Mouse (Mus musculus): ENCODE results near the gene Fndc3b. TPM values are rescaled to one million over a fixed set of nuclear protein-coding genes. Genes with fewer than 3 reads are reported as not detected.

The Fndc3b gene
- polyA plus RNA-seq, 1 experiment = 14.2 TPM

DNA sequence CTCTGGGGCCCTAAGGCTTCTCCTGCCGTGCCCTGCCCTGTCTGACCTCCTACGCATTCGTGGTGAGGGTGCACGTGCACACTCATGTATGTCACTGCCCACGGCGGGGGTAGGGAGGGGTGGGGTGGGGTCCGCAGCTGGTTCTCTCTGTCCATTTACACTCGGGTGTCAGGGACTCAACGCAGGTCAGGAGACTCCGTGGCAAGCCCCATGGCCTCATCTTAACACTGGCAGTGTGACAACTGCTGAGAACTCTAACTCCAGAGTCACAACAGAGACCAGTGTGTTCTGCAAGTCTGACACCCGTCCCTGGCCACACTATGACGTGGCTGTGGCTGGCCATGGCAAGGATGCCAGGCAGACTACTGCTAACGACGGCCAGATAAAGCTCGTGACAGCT lies 248.2 kb downstream of the Fndc3b start:
- WGBS = 75% methylated on average over 15 of the region's 15 CpGs
- Histone ChIP-seq H3K4me1 (ENCODE audit: control insufficient read depth, insufficient read depth, low read length) (no peaks in the 10 kb centered on the region), H3K4me3 (ENCODE audit: insufficient read depth, low read depth, low read length) (no peak overlapping the region), H3K27me3 (replicated peaks; ENCODE audit: control insufficient read depth, insufficient read depth, low read length) (no peaks in the 10 kb centered on the region), H3K36me3 (ENCODE audit: control insufficient read depth, insufficient read depth, low read length) (no peaks in the 10 kb centered on the region; the same call in none of the 2 replicates), H3K27ac (ENCODE audit: insufficient read depth, low read depth, low read length) (no peak overlapping the region)
- no peak for DNase-seq
- TF ChIP-seq POLR2A (IDR thresholded peaks at IDR 0.05; ENCODE audit: low read depth, low read length) (no peak), CTCF (conservative IDR thresholded peaks at IDR 0.05; ENCODE audit: insufficient read depth, insufficient read length, low read depth, low read length) (no peak)

DNA sequence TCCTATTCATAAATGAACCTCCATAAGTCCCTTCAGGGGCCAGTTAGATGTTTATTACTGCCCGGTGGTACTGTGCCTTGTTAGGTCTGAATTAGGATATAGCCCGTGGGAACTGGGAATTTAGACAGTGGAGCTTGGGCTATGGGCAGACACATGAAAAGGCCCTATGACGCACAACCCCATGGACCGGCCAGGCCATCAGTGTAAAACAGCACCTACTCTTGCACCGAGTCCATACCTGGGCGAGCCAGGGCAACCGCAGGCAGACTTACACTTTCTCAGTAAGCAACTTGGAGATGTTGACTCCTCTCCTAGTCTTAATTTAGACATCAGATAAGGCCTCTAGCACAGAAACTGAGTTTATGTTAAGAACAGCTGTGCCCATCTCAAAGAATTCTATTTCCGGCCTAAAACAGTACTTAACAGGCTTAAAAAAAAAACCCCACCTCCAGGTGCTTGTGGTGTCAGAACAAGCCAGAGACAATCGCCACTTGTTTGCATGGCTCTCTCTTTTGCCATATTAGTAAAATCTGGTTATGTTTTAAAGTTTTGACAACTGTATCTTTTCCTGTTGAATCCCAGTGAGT lies 248.7 kb downstream of the Fndc3b start:
- no peak for DNase-seq
- Histone ChIP-seq H3K36me3 (ENCODE audit: control insufficient read depth, insufficient read depth, low read length) (no peaks in the 10 kb centered on the region; the same call in none of the 2 replicates), H3K27ac (ENCODE audit: insufficient read depth, low read depth, low read length) (no peak overlapping the region), H3K27me3 (replicated peaks; ENCODE audit: control insufficient read depth, insufficient read depth, low read length) (no peaks in the 10 kb centered on the region), H3K4me3 (ENCODE audit: insufficient read depth, low read depth, low read length) (no peak overlapping the region), H3K4me1 (ENCODE audit: control insufficient read depth, insufficient read depth, low read length) (no peaks in the 10 kb centered on the region)
- TF ChIP-seq POLR2A (IDR thresholded peaks at IDR 0.05; ENCODE audit: low read depth, low read length) (no peak), CTCF (conservative IDR thresholded peaks at IDR 0.05; ENCODE audit: insufficient read depth, insufficient read length, low read depth, low read length) (no peak)
- 93% methylated on average over 9 of the region's 9 CpGs for WGBS

DNA sequence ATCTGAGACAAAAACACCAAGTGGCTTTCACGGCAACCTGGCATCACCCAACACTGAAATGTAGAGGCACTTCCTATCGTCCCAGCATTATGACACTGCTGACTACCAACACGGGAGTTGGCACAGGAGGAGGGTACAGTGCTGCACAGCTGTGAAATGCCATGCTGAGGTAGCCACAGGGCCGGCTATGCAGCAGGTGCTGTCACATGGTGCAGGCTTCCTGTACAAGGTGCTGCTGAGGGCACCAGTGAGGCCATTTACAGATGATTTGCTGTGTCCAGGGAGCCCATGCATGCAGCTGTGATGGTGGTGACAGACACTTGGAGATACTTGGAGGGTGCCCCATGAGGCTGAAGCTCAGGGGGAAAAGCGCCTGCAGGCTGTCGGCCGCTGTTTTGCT lies 249.2 kb downstream of the Fndc3b start:
- H3K27me3 ChIP-seq (replicated peaks; ENCODE audit: control insufficient read depth, insufficient read depth, low read length) = no peaks in the 10 kb centered on the region
- no peak for DNase-seq
- no peak overlapping the region for H3K27ac ChIP-seq (ENCODE audit: insufficient read depth, low read depth, low read length)
- TF ChIP-seq CTCF (conservative IDR thresholded peaks at IDR 0.05; ENCODE audit: insufficient read depth, insufficient read length, low read depth, low read length) (no peak), POLR2A (IDR thresholded peaks at IDR 0.05; ENCODE audit: low read depth, low read length) (no peak)
- no peaks in the 10 kb centered on the region for H3K4me1 ChIP-seq (ENCODE audit: control insufficient read depth, insufficient read depth, low read length)
- H3K36me3 ChIP-seq (ENCODE audit: control insufficient read depth, insufficient read depth, low read length) = no peaks in the 10 kb centered on the region; the same call in none of the 2 replicates
- no peak overlapping the region for H3K4me3 ChIP-seq (ENCODE audit: insufficient read depth, low read depth, low read length)
- 86% methylated on average over 7 of the region's 7 CpGs for WGBS

DNA sequence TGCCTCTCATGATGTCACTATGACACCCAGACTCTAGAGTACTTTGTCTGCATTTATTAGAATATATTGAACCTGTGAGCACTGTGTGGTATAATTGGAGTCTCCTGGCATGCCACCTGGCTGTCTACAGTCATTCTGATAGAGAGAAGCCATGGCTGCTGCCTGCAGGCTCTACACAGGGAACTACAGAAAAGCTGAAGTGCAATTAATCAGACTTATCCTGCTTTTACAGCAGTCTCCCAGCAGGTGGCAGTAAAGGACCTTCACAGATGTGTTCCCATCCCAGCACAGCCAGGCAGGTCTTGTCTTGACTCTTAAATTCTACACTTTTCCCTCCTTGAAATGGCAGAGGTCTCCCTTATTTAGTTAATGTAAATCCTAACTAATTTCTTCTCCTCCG lies 250.1 kb downstream of the Fndc3b start:
- Histone ChIP-seq H3K27ac (ENCODE audit: insufficient read depth, low read depth, low read length) (no peak overlapping the region), H3K36me3 (ENCODE audit: control insufficient read depth, insufficient read depth, low read length) (no peaks in the 10 kb centered on the region; the same call in none of the 2 replicates), H3K4me3 (ENCODE audit: insufficient read depth, low read depth, low read length) (no peak overlapping the region), H3K27me3 (replicated peaks; ENCODE audit: control insufficient read depth, insufficient read depth, low read length) (no peaks in the 10 kb centered on the region), H3K4me1 (ENCODE audit: control insufficient read depth, insufficient read depth, low read length) (no peaks in the 10 kb centered on the region)
- TF ChIP-seq CTCF (conservative IDR thresholded peaks at IDR 0.05; ENCODE audit: insufficient read depth, insufficient read length, low read depth, low read length) = peak; percentile 83
- TF ChIP-seq POLR2A (IDR thresholded peaks at IDR 0.05; ENCODE audit: low read depth, low read length) = no peak
- WGBS = 30% methylated on average over 1 of the region's 1 CpGs
- peak; percentile 82 for DNase-seq

DNA sequence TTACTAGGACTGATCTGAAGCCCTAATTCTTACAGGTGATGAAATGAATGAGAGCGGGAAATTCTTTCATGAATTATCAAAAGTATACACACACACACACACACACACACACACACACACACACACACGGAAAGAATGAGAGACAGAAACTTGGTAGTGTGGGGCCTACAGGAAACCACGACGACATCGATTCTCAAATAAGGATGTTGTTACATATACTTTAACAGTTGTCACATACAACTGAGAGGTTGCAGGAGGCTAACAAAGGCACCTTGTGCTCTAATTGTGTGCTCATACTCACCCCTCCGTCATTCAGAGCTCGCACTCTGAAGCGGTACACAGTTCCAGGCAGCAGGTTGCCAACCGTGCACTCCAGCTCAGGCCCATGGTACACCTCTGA lies 252.7 kb downstream of the Fndc3b start:
- DNase-seq = no peak
- WGBS = 84% methylated on average over 9 of the region's 9 CpGs

DNA sequence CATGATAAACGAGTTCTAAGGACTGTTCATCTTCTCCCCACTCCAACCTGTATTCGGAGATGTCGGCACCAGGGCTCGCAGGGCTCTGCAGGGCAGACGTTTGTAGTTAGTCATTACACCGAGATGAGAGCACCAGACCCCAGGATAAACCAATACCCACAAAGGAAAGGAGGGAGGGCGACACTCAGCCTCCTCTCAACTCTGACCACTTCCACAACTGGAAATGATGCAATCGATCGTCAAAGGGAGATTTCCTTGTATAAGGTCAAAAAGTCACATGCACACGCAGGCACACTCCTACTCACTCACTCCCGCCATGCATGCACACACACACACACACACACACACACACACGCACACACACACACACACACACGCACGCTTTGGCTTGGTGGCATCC lies 254.6 kb downstream of the Fndc3b start:
- Histone ChIP-seq H3K36me3 (ENCODE audit: control insufficient read depth, insufficient read depth, low read length) (no peaks in the 10 kb centered on the region; the same call in none of the 2 replicates), H3K4me1 (ENCODE audit: control insufficient read depth, insufficient read depth, low read length) (no peaks in the 10 kb centered on the region), H3K4me3 (ENCODE audit: insufficient read depth, low read depth, low read length) (no peak overlapping the region), H3K27ac (ENCODE audit: insufficient read depth, low read depth, low read length) (no peak overlapping the region), H3K27me3 (replicated peaks; ENCODE audit: control insufficient read depth, insufficient read depth, low read length) (no peaks in the 10 kb centered on the region)
- TF ChIP-seq CTCF (conservative IDR thresholded peaks at IDR 0.05; ENCODE audit: insufficient read depth, insufficient read length, low read depth, low read length) (no peak), POLR2A (IDR thresholded peaks at IDR 0.05; ENCODE audit: low read depth, low read length) (no peak)
- no peak for DNase-seq
- 81% methylated on average over 14 of the region's 14 CpGs for WGBS

More for the DNA sequence above, 252.7 kb downstream of the Fndc3b start:
- Histone ChIP-seq H3K36me3 (ENCODE audit: control insufficient read depth, insufficient read depth, low read length) (no peaks in the 10 kb centered on the region; the same call in none of the 2 replicates), H3K27me3 (replicated peaks; ENCODE audit: control insufficient read depth, insufficient read depth, low read length) (no peaks in the 10 kb centered on the region), H3K4me1 (ENCODE audit: control insufficient read depth, insufficient read depth, low read length) (no peaks in the 10 kb centered on the region), H3K4me3 (ENCODE audit: insufficient read depth, low read depth, low read length) (no peak overlapping the region), H3K27ac (ENCODE audit: insufficient read depth, low read depth, low read length) (no peak overlapping the region)
- TF ChIP-seq POLR2A (IDR thresholded peaks at IDR 0.05; ENCODE audit: low read depth, low read length) (no peak), CTCF (conservative IDR thresholded peaks at IDR 0.05; ENCODE audit: insufficient read depth, insufficient read length, low read depth, low read length) (no peak)

DNA sequence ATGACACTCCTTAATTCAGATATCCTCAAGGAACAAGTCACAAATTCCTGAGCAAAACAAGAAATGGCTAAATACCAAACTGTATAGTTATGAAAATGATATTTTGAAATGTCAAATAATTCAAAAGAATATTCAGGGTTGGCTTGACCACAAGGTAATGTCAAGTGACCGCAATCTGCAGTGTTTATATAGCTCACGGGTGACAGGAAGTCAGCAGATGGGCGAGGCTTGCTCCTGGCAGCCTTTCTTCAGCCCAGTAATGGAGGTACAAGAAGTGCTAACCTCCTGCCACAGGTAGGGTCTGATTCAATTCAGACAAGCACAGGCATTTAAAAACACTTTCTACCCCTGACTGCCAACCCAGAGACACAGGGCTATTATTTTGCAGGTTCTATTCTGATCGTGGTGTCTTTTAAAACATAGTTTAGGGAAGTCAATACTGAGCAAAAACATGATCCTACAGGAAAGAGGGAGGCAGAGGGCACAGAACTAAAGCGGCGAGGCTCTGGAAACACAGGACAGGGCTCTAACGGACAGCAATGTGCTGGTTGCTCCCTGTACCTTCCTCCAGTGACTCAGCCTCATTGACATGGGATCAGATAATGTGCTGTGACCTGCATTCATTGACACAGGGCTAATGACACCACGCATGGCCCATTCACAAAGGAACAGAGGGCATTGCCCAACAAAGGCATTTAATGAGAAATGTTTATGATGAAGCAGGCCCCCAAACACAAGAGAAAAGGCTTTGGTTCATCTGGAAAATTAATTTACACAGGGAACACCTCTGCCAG lies 256.5 kb downstream of the Fndc3b start:
- WGBS = 84% methylated on average over 8 of the region's 8 CpGs
- Histone ChIP-seq H3K27ac (ENCODE audit: insufficient read depth, low read depth, low read length) (no peak overlapping the region), H3K4me1 (ENCODE audit: control insufficient read depth, insufficient read depth, low read length) (no peaks in the 10 kb centered on the region), H3K4me3 (ENCODE audit: insufficient read depth, low read depth, low read length) (no peak overlapping the region), H3K27me3 (replicated peaks; ENCODE audit: control insufficient read depth, insufficient read depth, low read length) (no peaks in the 10 kb centered on the region), H3K36me3 (ENCODE audit: control insufficient read depth, insufficient read depth, low read length) (no peaks in the 10 kb centered on the region; the same call in none of the 2 replicates)
- DNase-seq = no peak
- TF ChIP-seq CTCF (conservative IDR thresholded peaks at IDR 0.05; ENCODE audit: insufficient read depth, insufficient read length, low read depth, low read length) = no peak
- TF ChIP-seq POLR2A (IDR thresholded peaks at IDR 0.05; ENCODE audit: low read depth, low read length) = no peak

Data from kidney, adult 2 months (tissue).